Mouse (Mus musculus): Measurements from ENCODE around the gene Aldoart2. TPM values are rescaled to one million over a fixed set of nuclear protein-coding genes. Genes with fewer than 3 reads are reported as not detected.
"Not testable (repeated sequence)": the region's sequence is repeated elsewhere in the genome, so short reads cannot be mapped to it uniquely, and the experiment has no call there.

Gene Aldoart2
- polyA plus RNA-seq, 1 experiment from 2014 or later, result not detected

DNA sequence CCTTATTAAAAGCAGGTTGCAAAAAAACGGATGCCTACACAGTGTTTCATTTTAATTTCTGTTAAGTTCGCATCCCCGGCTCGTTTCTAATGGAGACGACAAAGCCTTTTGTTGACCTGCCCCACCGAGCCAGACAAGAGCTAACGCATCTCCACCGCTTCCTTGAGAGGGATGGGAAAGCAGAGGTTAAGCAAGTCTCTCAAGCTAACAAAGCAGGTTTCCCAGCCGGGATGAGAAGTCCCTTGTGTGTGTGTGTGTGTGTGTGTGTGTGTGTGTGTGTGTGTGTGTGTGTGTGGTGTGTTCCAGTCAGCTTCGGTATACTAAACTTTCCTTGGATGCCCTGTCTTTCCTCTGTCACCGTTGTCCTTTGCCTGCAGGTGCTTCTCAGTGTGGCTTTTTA is 6.1 kb downstream of the Aldoart2 start:
- no peak overlapping the region for H3K9ac ChIP-seq (ENCODE audit: low read length)
- H3K27ac ChIP-seq (ENCODE audit: low read depth, low read length), result no peak overlapping the region
- H3K4me3 ChIP-seq (ENCODE audit: low read depth, low read length), result no peak overlapping the region
- 70% methylated on average over 11 of the region's 11 CpGs for WGBS
- ATAC-seq (ENCODE audit: low FRiP score) (no peak), DNase-seq (ENCODE audit: low spot score, missing footprints) (no peak)
- H3K36me3 ChIP-seq (ENCODE audit: control insufficient read depth, insufficient read depth, low read length), result no peaks in the 10 kb centered on the region
- no peak overlapping the region for H3K4me2 ChIP-seq
- no peaks in the 10 kb centered on the region for H3K27me3 ChIP-seq (ENCODE audit: control insufficient read depth, insufficient read depth, low read length)
- H3K9me3 ChIP-seq (ENCODE audit: control insufficient read depth, low read length), result no peaks in the 10 kb centered on the region
- H3K4me1 ChIP-seq (ENCODE audit: control insufficient read depth, insufficient read depth, low read length), result peaks cover 3% of the 10 kb centered on the region

DNA sequence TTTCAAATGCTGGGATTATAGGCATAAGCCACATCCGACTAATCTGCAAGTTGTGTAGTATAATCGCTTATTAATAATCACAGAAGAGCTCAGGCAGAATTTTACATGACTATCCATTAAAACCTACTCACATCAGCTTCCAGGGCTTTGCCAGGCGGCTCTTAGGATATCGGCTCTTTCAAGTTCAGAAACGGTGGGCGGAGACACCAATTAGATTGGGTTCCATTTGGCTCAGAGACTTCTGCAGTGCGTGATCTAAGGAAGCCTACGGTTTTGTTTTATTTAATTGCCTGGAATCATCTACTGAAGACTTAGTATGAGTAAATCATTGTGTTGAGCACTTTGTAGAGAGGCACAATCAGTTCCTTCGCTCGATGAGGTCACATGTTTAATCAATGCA is 6.6 kb downstream of the Aldoart2 start:
- H3K4me1 ChIP-seq (ENCODE audit: control insufficient read depth, insufficient read depth, low read length), result peaks cover 3% of the 10 kb centered on the region
- H3K4me3 ChIP-seq (ENCODE audit: low read depth, low read length), result no peak overlapping the region
- WGBS, result 85% methylated on average over 10 of the region's 10 CpGs
- no peak overlapping the region for H3K9ac ChIP-seq (ENCODE audit: low read length)
- H3K27me3 ChIP-seq (ENCODE audit: control insufficient read depth, insufficient read depth, low read length), result no peaks in the 10 kb centered on the region
- H3K36me3 ChIP-seq (ENCODE audit: control insufficient read depth, insufficient read depth, low read length), result no peaks in the 10 kb centered on the region
- no peak overlapping the region for H3K27ac ChIP-seq (ENCODE audit: low read depth, low read length)
- DNase-seq (ENCODE audit: low spot score, missing footprints), result no peak
- H3K9me3 ChIP-seq (ENCODE audit: control insufficient read depth, low read length), result no peaks in the 10 kb centered on the region
- no peak overlapping the region for H3K4me2 ChIP-seq
- ATAC-seq (ENCODE audit: low FRiP score), result no peak

DNA sequence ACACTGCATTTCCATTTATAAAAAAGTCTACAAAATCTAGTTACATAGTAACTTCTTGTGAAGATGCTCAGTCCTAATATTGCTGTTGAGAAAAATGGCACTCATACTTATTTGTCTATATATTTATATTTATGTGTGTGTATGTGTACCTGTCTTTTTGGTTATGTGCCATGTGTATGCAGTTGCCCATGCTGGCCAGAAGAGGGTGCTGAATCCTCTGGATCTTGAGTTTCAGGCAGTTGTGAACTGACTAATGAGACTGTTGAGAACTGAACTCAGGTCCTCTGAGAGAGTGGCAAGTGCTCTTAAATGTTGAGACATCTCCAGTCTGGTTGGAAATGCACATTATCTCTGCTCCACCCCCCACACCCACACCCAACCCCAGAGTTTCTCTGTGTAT is 8.1 kb downstream of the Aldoart2 start:
- no peak for ATAC-seq (ENCODE audit: low FRiP score)

DNA sequence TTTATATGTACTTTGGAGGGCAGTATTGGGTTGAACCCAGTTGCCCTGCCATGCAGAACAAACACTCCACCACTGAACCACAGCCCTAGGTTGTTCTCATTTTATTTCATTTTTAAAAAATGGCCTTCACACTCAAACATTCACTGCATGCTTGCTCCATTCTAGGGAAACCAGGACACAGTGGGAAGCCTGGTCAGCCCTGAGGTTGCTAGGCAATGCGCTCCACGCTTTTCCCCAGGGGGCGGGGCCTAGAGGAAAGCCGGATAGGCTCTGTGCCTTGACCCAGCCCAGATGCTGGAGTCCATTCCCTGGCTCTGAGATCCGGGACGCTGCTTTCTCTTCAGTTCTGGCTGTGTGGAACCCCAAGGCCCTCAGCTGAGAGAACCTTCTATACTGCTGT is 8.8 kb downstream of the Aldoart2 start:
- Histone ChIP-seq H3K27me3 (ENCODE audit: control insufficient read depth, insufficient read depth, low read length) (no peaks in the 10 kb centered on the region), H3K9me3 (ENCODE audit: control insufficient read depth, low read length) (no peaks in the 10 kb centered on the region)
- peak; percentile 88 for ATAC-seq (ENCODE audit: low FRiP score)

More for the DNA sequence above, 8.1 kb downstream of the Aldoart2 start:
- Histone ChIP-seq H3K27ac (ENCODE audit: low read depth, low read length) (no peak overlapping the region), H3K4me1 (ENCODE audit: control insufficient read depth, insufficient read depth, low read length) (peaks cover 3% of the 10 kb centered on the region), H3K9ac (ENCODE audit: low read length) (no peak overlapping the region), H3K36me3 (ENCODE audit: control insufficient read depth, insufficient read depth, low read length) (no peaks in the 10 kb centered on the region), H3K9me3 (ENCODE audit: control insufficient read depth, low read length) (no peaks in the 10 kb centered on the region), H3K27me3 (ENCODE audit: control insufficient read depth, insufficient read depth, low read length) (no peaks in the 10 kb centered on the region), H3K4me3 (ENCODE audit: low read depth, low read length) (no peak overlapping the region), H3K4me2 (no peak overlapping the region)
- DNase-seq (ENCODE audit: low spot score, missing footprints), result no peak

DNA sequence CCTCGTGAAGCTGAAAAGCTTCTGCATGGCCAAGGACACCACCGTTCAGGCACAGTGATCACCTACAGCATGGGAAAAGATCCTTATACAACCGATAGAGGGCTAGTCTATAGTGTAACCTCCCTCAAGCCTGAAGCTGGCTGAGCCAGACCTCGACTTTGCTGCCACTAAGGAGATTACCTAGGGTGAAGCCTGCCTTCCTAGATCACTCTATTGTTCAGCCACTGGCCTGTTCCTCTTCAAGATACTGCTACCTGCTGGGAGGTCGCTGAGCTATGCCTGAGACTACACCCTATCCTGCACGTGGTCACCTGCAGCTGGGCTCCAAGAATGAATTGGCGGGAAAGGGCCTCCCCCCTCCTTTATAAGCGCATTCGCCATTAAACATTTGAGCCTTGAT is 21.9 kb downstream of the Aldoart2 start:
- not testable (repeated sequence) for ATAC-seq (ENCODE audit: low FRiP score); H3K9me3 ChIP-seq (ENCODE audit: control insufficient read depth, low read length); H3K27ac ChIP-seq (ENCODE audit: low read depth, low read length); H3K4me3 ChIP-seq (ENCODE audit: low read depth, low read length); H3K4me2 ChIP-seq; H3K9ac ChIP-seq (ENCODE audit: low read length); H3K36me3 ChIP-seq (ENCODE audit: control insufficient read depth, insufficient read depth, low read length); H3K27me3 ChIP-seq (ENCODE audit: control insufficient read depth, insufficient read depth, low read length); DNase-seq (ENCODE audit: low spot score, missing footprints); H3K4me1 ChIP-seq (ENCODE audit: control insufficient read depth, insufficient read depth, low read length)
- WGBS, result 44% methylated on average over 9 of the region's 9 CpGs

More for the DNA sequence above, 8.8 kb downstream of the Aldoart2 start:
- Histone ChIP-seq H3K27ac (ENCODE audit: low read depth, low read length) (no peak overlapping the region), H3K36me3 (ENCODE audit: control insufficient read depth, insufficient read depth, low read length) (no peaks in the 10 kb centered on the region), H3K9ac (ENCODE audit: low read length) (no peak overlapping the region), H3K4me3 (ENCODE audit: low read depth, low read length) (no peak overlapping the region), H3K4me2 (0 out of 2 replicates have a peak overlapping the region, but pooled peaks have one; percentile 3), H3K4me1 (ENCODE audit: control insufficient read depth, insufficient read depth, low read length) (peaks cover 3% of the 10 kb centered on the region)
- no peak for DNase-seq (ENCODE audit: low spot score, missing footprints)
- WGBS, result 5% methylated on average over 6 of the region's 6 CpGs

DNA sequence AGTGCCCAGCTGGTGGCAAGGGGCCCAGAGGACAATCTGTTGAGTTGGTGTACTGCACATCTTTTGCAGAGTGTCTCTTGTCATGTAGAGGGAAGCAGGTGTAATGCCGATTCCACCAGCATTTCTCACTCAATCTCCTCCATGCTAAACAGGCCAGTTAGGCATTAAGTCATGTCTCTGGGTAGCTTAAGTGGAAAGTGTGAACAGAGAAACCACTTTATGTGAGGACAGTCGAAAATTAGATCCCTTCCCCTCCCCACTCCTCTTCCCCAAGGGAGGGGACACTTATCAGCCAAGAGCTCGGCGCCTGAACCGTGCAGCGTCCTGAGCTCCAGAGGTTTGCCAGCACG is 33.5 kb downstream of the Aldoart2 start:
- Histone ChIP-seq H3K27ac (ENCODE audit: low read depth, low read length) (no peak overlapping the region), H3K27me3 (ENCODE audit: control insufficient read depth, insufficient read depth, low read length) (peaks cover 49% of the 10 kb centered on the region), H3K36me3 (ENCODE audit: control insufficient read depth, insufficient read depth, low read length) (no peaks in the 10 kb centered on the region), H3K4me1 (ENCODE audit: control insufficient read depth, insufficient read depth, low read length) (peaks cover 20% of the 10 kb centered on the region), H3K9me3 (ENCODE audit: control insufficient read depth, low read length) (no peaks in the 10 kb centered on the region), H3K9ac (ENCODE audit: low read length) (peak overlapping the region; percentile 22; the same call in 1 of the 2 replicates), H3K4me2 (peak overlapping the region; percentile 83), H3K4me3 (ENCODE audit: low read depth, low read length) (peak overlapping the region; percentile 46)
- ATAC-seq (ENCODE audit: low FRiP score) (no peak), DNase-seq (ENCODE audit: low spot score, missing footprints) (peak; percentile 85)
- WGBS, result 4% methylated on average over 7 of the region's 7 CpGs

DNA sequence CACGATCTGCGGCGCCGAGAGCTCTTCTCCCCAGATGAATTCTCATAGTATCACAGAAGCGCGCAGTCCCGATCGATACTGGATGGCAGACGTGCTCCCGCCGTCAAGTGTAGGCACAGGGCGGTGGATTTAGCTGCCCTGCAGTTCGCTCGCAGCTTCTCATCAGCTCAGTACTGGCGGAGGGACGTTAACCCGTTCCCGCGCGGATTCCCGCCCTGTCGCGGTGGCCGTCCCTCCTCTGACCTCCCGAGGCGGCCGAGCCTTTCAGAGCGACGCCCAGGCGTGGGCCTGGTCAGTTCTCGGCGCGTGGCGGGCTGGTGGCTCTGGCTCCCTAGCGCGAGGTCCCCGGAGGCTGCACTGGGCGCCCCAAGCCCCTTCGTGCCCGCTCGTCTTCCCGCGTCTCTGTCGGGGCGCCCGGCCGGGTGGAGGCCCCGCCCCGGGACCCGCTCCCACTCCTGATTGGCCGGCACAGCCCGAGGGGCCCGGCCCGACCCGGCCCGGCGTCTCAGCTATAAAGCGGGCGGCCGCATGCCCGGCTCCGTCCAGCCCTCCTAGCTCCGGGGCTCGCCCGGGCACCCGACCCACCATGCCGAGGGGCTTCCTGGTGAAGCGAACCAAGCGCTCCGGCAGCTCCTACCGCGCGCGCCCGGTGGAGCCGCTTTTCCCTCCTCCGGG is 34.0 kb downstream of the Aldoart2 start, which contains the start of gene Insm2:
Gene Insm2, plus strand, starts transcription at position 541 of the 675 bp plus-strand sequence.
- H3K4me3 ChIP-seq (ENCODE audit: low read depth, low read length), result peak within 1 kb of the TSS; percentile 46
- peaks cover 20% of the 10 kb centered on the region for H3K4me1 ChIP-seq (ENCODE audit: control insufficient read depth, insufficient read depth, low read length)
- no peaks in the 10 kb centered on the region for H3K36me3 ChIP-seq (ENCODE audit: control insufficient read depth, insufficient read depth, low read length)
- peak; percentile 86 for ATAC-seq (ENCODE audit: low FRiP score)
- no peak within 1 kb of the TSS for H3K27ac ChIP-seq (ENCODE audit: low read depth, low read length)
- WGBS, result under 1% methylated on average over 64 of the region's 77 CpGs
- peak; percentile 93 for DNase-seq (ENCODE audit: low spot score, missing footprints)
- H3K27me3 ChIP-seq (ENCODE audit: control insufficient read depth, insufficient read depth, low read length), result peaks cover 49% of the 10 kb centered on the region
- peak within 1 kb of the TSS; percentile 83 for H3K4me2 ChIP-seq
- H3K9me3 ChIP-seq (ENCODE audit: control insufficient read depth, low read length), result no peaks in the 10 kb centered on the region
- H3K9ac ChIP-seq (ENCODE audit: low read length), result peak within 1 kb of the TSS; percentile 22; the same call in 1 of the 2 replicates

DNA sequence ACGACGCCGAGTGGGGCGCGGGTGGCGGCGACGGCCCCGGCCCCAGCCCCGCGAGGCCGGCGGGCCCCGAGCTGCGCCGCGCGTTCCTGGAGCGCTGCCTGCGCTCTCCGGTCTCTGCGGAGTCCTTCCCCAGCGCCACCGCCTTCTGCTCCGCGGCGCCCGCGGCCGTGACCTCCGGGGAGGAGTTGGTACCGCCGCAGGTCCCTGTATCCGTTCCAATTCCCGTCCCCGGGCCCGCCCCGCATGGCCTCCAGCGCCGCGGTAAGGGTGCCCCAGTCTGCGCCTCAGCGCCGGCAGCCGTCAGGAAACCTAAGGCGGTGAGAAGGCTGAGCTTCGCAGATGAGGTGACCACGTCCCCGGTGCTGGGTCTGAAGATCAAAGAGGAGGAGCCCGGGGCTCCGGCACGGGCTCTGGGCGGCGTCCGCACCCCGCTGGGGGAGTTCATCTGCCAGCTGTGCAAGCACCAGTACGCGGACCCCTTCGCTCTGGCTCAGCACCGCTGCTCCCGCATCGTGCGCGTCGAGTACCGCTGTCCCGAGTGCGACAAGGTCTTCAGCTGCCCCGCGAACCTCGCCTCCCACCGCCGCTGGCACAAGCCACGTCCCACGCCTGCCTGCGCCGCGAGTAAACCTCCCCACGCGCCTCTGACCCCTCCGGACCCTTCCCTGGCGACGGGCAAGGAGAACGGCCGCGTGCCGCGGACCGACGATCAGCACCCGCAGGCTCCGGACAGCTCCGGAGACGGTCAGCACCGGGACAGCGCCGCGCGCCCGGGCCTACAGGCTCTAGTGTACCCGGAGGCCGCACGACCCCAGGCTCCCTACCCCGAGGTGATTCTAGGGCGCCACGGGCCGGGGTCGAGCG is 34.8 kb downstream of the Aldoart2 start:
- Histone ChIP-seq H3K4me1 (ENCODE audit: control insufficient read depth, insufficient read depth, low read length) (peaks cover 20% of the 10 kb centered on the region), H3K4me2 (peak overlapping the region; percentile 83), H3K9me3 (ENCODE audit: control insufficient read depth, low read length) (no peaks in the 10 kb centered on the region), H3K9ac (ENCODE audit: low read length) (no peak overlapping the region), H3K4me3 (ENCODE audit: low read depth, low read length) (peak overlapping the region; percentile 46), H3K36me3 (ENCODE audit: control insufficient read depth, insufficient read depth, low read length) (no peaks in the 10 kb centered on the region), H3K27me3 (ENCODE audit: control insufficient read depth, insufficient read depth, low read length) (peaks cover 49% of the 10 kb centered on the region), H3K27ac (ENCODE audit: low read depth, low read length) (no peak overlapping the region)
- WGBS, result under 1% methylated on average over 103 of the region's 109 CpGs
- DNase-seq (ENCODE audit: low spot score, missing footprints) (peak; percentile 98), ATAC-seq (ENCODE audit: low FRiP score) (peak; percentile 65)

DNA sequence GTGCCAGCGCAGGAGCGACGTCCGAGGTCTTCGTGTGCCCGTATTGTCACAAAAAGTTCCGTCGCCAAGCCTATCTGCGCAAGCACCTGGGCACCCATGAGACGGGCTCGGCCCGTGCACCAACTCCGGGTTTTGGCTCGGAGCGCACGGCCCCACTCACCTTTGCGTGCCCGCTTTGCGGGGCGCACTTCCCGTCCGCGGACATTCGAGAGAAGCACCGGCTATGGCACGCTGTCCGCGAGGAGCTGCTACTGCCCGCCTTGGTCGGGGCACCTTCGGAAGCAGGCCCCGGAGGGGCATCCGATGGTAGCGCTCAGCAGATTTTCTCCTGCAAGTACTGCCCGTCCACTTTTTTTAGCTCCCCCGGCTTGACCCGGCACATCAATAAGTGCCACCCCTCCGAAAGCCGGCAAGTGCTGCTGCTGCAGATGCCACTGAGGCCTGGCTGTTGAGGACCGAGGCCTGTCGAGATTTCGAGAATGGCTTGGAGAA is 35.5 kb downstream of the Aldoart2 start:
- WGBS, result 4% methylated on average over 42 of the region's 42 CpGs
- ATAC-seq (ENCODE audit: low FRiP score), result peak; percentile 36
- DNase-seq (ENCODE audit: low spot score, missing footprints), result peak; percentile 94
- Histone ChIP-seq H3K9me3 (ENCODE audit: control insufficient read depth, low read length) (no peaks in the 10 kb centered on the region), H3K9ac (ENCODE audit: low read length) (no peak overlapping the region), H3K4me1 (ENCODE audit: control insufficient read depth, insufficient read depth, low read length) (peaks cover 22% of the 10 kb centered on the region), H3K4me3 (ENCODE audit: low read depth, low read length) (peak overlapping the region; percentile 46), H3K27ac (ENCODE audit: low read depth, low read length) (no peak overlapping the region), H3K36me3 (ENCODE audit: control insufficient read depth, insufficient read depth, low read length) (no peaks in the 10 kb centered on the region), H3K4me2 (peak overlapping the region; percentile 83), H3K27me3 (ENCODE audit: control insufficient read depth, insufficient read depth, low read length) (peaks cover 49% of the 10 kb centered on the region)

All from midbrain, embryonic 11.5 days (tissue).